In genomic region chr7:81570752-81571107, GRCm38 (mm10) we compare ENCODE assay signal across 7 mouse cellular contexts. TPM values are rescaled to one million over a fixed set of nuclear protein-coding genes. Genes with fewer than 3 reads are reported as not detected.
DNase-seq lines count a peak whose midpoint lies in the region; ATAC-seq lines count a peak whose summit lies in the region.

No protein-coding gene starts in this region.

- peak; percentile 35 for ATAC-seq in lung, embryonic 16.5 days (ENCODE audit: low read depth)
- ATAC-seq in limb, embryonic 15.5 days (ENCODE audit: insufficient number of reproducible peaks, low FRiP score, low TSS enrichment, low read depth), result no peak; the same call in 1 of the 2 replicates
- ATAC-seq in stomach, embryonic 15.5 days (ENCODE audit: insufficient read depth, low FRiP score, low read depth), result peak; percentile 7; the same call in 1 of the 2 replicates

- H3K4me3 ChIP-seq in lung, embryonic 16.5 days (ENCODE audit: low read length), result peak overlapping the region; percentile 90
- H3K4me3 ChIP-seq in erythroblast, embryonic 14.5 days (replicated peaks), result peak overlapping the region; percentile 89
- peak overlapping the region; percentile 96 for H3K4me3 ChIP-seq in limb, embryonic 15.5 days
- H3K4me3 ChIP-seq in stomach, embryonic 15.5 days (replicated peaks), result peak overlapping the region; percentile 68

- H3K9ac ChIP-seq in lung, embryonic 16.5 days (ENCODE audit: low read length), result peak overlapping the region; percentile 5; the same call in 1 of the 2 replicates
- no peak overlapping the region for H3K9ac ChIP-seq in limb, embryonic 15.5 days
- H3K9ac ChIP-seq in stomach, embryonic 15.5 days, result no peak overlapping the region

- no peak overlapping the region; the same call in 1 of the 2 replicates for H3K27ac ChIP-seq in lung, embryonic 16.5 days (ENCODE audit: low read length)
- H3K27ac ChIP-seq in limb, embryonic 15.5 days, result no peak overlapping the region
- no peak overlapping the region for H3K27ac ChIP-seq in stomach, embryonic 15.5 days

- no peaks in the 10 kb centered on the region for H3K27me3 ChIP-seq in lung, embryonic 16.5 days (ENCODE audit: control insufficient read depth, insufficient read depth, low read depth, low read length)
- peaks cover under 1% of the 10 kb centered on the region; the same call in 1 of the 2 replicates for H3K27me3 ChIP-seq in erythroblast, embryonic 14.5 days (ENCODE audit: control insufficient read depth)
- no peaks in the 10 kb centered on the region for H3K27me3 ChIP-seq in limb, embryonic 15.5 days
- H3K27me3 ChIP-seq in stomach, embryonic 15.5 days (replicated peaks), result no peaks in the 10 kb centered on the region

- 5% methylated on average over 5 of the region's 5 CpGs for WGBS in lung, embryonic 16.5 days
- WGBS in limb, embryonic 15.5 days, result 6% methylated on average over 5 of the region's 5 CpGs
- WGBS in stomach, embryonic 15.5 days, result 6% methylated on average over 5 of the region's 5 CpGs

- peaks cover 9% of the 10 kb centered on the region for H3K36me3 ChIP-seq in lung, embryonic 16.5 days (ENCODE audit: control insufficient read depth, insufficient read depth, low read length)
- H3K36me3 ChIP-seq in erythroblast, embryonic 14.5 days (ENCODE audit: control insufficient read depth), result peaks cover 23% of the 10 kb centered on the region
- H3K36me3 ChIP-seq in limb, embryonic 15.5 days, result peaks cover 2% of the 10 kb centered on the region; the same call in 1 of the 2 replicates
- H3K36me3 ChIP-seq in stomach, embryonic 15.5 days, result no peaks in the 10 kb centered on the region

- peak overlapping the region; percentile 52 for H3K4me2 ChIP-seq in lung, embryonic 16.5 days (ENCODE audit: low read depth, low read length)
- peak overlapping the region; percentile 80 for H3K4me2 ChIP-seq in limb, embryonic 15.5 days
- H3K4me2 ChIP-seq in stomach, embryonic 15.5 days, result peak overlapping the region; percentile 88

- peaks cover 8% of the 10 kb centered on the region for H3K4me1 ChIP-seq in lung, embryonic 16.5 days (replicated peaks; ENCODE audit: control insufficient read depth, insufficient read depth, low read length)
- H3K4me1 ChIP-seq in erythroblast, embryonic 14.5 days (ENCODE audit: control insufficient read depth), result peaks cover 38% of the 10 kb centered on the region
- H3K4me1 ChIP-seq in limb, embryonic 15.5 days, result peaks cover 10% of the 10 kb centered on the region; the same call in 1 of the 2 replicates
- no peaks in the 10 kb centered on the region; the same call in 1 of the 2 replicates for H3K4me1 ChIP-seq in stomach, embryonic 15.5 days

- no peak for DNase-seq in lung, postnatal 25 days (ENCODE audit: low spot score)
- DNase-seq in testis, postnatal 10 days (ENCODE audit: low spot score), result no peak
- no peak for DNase-seq in kidney, postnatal 4 days

- no peaks in the 10 kb centered on the region for H3K9me3 ChIP-seq in lung, embryonic 16.5 days (ENCODE audit: control insufficient read depth, low read length)
- H3K9me3 ChIP-seq in erythroblast, embryonic 14.5 days (ENCODE audit: control insufficient read depth, low read length), result no peaks in the 10 kb centered on the region
- H3K9me3 ChIP-seq in limb, embryonic 15.5 days, result no peaks in the 10 kb centered on the region
- H3K9me3 ChIP-seq in stomach, embryonic 15.5 days, result no peaks in the 10 kb centered on the region

RNA-seq across cellular contexts. Expression of gene Whamm, which starts 0.3 kb away (rescaled TPM):
- polyA plus RNA-seq in lung, embryonic 16.5 days (2015; fragmentation: Nextera tagmentation; extraction: Ambion mirVana), result 1.8 and 2.7 TPM in 2 replicates
- polyA plus RNA-seq in erythroblast, embryonic 14.5 days (2012), result 3.9 and 4.5 TPM in 2 replicates
- 4.6 TPM in 2 replicates for polyA plus RNA-seq in limb, embryonic 15.5 days (2015; fragmentation: Nextera tagmentation; extraction: Ambion mirVana)
- polyA plus RNA-seq in stomach, embryonic 15.5 days (2015; fragmentation: Nextera tagmentation; extraction: Ambion mirVana), result 5.4 and 7.0 TPM in 2 replicates

RNA-seq across cellular contexts. Expression of gene Fsd2, which starts 4.0 kb away (rescaled TPM):
- polyA plus RNA-seq in lung, embryonic 16.5 days (2015; fragmentation: Nextera tagmentation; extraction: Ambion mirVana), result 1.8 and 2.0 TPM in 2 replicates
- polyA plus RNA-seq in erythroblast, embryonic 14.5 days (2012), result not detected in 2 replicates
- polyA plus RNA-seq in limb, embryonic 15.5 days (2015; fragmentation: Nextera tagmentation; extraction: Ambion mirVana), result 1.7 and 6.6 TPM in 2 replicates
- polyA plus RNA-seq in stomach, embryonic 15.5 days (2015; fragmentation: Nextera tagmentation; extraction: Ambion mirVana), result 0.12 and 0.14 TPM in 2 replicates
